Mouse (Mus musculus): ENCODE data around the gene Rprd1b.
"Not testable (repeated sequence)": the region's sequence is repeated elsewhere in the genome, so short reads cannot be mapped to it uniquely, and the experiment has no call there.

Gene Rprd1b

DNA sequence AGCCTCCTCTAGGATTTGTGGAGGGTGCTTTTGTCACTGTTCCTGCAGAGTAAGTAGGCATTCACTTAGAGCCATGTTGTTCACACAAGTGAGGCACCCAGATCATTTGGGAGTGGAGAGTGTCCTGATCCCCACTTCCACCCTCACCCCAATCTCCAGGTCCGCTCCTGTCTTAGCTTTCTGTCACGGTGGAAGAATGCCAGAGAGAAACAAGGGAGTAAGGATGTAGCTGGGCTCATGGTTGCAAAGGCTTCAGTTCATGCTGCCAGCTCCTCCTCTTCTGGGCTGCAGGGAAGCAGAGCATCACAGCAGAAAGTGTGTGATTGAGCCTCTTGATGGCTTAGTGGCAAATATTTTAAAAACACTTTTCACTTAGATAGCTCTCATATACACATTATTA is 12.1 kb downstream of the Rprd1b start:
- DNase-seq (ENCODE audit: low read depth in 1 of 2, low spot score in 2 of 2), result no peak

DNA sequence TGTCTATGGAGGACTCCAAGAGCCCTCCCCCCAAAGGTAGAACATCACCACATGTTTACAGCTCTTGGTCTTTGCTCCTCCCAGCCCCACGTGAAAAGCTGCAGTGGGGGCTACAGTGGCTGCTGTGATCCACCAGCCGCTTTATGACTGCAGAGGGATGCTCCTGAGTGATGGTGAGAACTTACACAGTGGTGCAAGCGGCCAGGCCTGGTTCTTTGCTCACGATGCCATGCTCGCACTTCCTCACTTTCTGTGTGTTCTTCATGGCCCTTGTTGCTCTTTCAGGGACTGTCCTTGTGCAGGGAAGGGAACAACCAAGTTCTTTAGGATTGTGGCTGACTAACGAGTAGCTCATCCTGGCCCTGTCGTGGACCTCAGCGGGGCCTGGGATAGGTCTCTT is 15.2 kb downstream of the Rprd1b start:
- DNase-seq (ENCODE audit: low read depth in 1 of 2, low spot score in 2 of 2), result no peak

DNA sequence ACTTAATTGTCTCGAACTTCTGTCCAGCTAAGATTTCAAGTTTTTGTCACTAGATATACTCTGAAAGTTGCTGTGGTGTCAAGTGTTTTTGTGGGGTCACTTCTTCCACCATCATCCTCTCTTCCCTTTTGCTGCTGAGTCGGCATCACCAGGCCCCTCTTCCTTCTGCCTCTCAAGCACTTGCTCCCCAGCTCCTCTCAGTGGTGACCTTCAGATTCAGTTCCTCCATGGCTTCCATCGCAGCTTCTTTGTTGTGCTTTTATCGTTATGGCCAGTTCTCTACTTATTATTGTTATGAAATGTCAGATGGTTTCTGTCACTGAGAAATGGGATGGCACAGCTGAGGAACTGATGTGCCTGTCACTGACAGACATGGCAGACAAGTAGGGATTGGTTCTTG is 17.9 kb downstream of the Rprd1b start:
- DNase-seq (ENCODE audit: low read depth in 1 of 2, low spot score in 2 of 2), result no peak

DNA sequence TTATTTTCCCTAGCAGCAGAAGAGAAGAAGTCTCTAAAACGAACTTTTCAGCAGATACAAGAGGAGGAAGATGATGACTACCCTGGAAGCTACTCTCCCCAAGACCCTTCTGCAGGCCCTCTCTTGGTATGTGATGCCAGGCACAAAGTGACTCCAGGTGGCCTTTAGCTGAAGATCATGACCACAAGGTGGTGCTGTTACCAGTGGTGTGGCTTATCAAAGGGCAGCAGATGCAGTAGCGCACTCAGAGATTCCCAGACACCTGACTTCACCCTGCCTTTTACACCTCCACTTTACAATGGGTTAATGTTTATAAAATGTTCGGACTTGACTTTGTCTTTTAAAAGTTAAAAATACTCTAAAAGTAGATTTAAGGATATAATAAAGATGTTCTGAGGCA is 19.6 kb downstream of the Rprd1b start:
- no peak for DNase-seq (ENCODE audit: low read depth in 1 of 2, low spot score in 2 of 2)

DNA sequence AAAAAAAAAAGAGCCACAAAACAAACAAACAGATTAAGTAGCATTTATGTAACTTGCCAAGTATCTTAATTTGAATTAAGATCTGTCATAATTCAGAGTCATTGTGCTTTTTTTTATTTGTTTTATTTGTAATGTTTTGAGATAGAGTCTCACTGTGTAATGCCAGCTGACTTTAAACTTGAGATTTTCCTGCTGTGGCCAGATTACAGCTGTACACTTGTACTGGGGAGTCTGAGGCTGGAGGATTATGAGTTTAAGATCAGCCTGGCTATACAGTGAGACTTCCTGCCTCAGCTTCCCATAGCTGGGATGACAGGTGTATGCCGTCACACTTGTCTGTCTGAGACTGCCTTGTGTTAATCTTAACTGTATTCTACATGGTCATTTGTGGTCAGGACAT is 20.4 kb downstream of the Rprd1b start:
- DNase-seq (ENCODE audit: low read depth in 1 of 2, low spot score in 2 of 2), result no peak

DNA sequence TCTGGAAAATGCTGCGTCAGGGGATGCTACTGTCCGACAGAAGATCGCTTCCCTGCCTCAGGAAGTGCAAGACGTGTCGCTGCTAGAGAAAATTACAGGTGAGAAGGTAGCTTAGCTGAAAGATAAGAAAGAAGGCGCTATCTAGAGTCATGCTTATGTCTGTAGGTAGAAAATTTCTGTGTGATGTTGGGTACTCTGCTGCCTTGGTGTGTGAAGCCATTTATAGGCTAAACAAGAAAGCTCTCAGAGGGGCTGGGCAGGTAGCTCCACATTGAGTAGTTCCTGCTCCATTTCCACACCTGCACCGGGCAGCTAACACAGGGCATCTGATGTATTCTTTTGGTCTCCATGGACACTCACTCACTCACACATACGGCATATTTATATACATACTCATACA is 21.8 kb downstream of the Rprd1b start:
- DNase-seq (ENCODE audit: low read depth in 1 of 2, low spot score in 2 of 2), result no peak

DNA sequence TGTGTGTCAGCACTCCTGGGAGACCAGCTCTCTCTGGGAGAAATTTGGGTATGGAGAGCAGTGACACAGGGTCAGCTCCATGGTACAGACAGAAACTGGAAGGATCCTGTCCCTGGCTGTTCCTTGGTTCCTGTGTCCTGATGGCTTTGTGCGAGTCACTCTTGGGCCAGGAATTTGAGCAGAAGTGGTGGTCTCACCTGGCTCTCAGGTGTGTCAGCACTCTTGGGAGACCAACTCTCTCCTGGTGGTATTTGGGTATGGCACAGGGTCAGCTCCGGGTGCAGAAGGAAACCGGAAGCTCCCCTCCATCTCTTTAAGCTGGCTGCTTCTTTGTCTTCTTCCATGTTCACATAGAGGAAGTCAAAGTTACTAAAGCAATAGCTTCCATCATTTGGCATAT is 26.3 kb downstream of the Rprd1b start:
- DNase-seq (ENCODE audit: low read depth in 1 of 2, low spot score in 2 of 2), result no peak

DNA sequence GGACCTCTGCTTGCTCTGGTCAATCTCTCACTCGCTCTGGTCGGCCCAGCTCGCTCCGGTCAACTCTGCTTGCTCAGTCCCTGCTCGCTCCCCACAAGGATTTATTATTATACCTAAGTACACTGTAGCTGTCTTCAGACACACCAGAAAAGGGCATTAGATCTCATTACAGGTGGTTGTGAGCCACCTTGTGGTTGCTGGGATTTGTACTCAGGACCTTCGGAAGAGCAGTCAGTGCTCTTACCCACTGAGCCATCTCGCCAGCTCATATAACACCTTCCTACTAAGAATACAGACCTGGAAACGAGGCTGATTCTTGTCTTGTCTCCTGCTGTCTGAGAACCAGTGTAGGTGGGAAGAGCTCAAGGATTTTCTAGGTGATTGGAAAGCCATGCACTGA is 27.1 kb downstream of the Rprd1b start:
- DNase-seq (ENCODE audit: low read depth in 1 of 2, low spot score in 2 of 2), result not testable (repeated sequence)

DNA sequence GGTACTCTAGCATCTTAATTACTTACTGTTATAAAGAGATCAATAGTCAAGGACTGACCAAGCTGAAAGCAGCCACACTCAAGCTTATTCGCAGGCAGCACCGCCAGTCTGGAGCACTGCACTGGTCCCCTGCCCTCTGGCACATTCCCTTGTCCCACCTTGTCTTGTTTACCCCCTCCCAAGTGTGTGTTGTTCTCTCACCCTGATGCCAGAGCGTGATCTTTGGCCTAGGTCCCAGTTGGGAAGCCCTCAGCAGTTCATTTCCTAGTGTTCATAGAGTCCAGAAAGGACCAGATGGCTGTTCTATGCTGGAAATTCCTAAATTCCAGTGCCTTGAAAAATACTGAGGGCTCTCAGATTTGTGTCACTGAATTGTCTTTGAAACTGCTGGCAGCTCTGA is 28.7 kb downstream of the Rprd1b start:
- DNase-seq (ENCODE audit: low read depth in 1 of 2, low spot score in 2 of 2), result no peak

DNA sequence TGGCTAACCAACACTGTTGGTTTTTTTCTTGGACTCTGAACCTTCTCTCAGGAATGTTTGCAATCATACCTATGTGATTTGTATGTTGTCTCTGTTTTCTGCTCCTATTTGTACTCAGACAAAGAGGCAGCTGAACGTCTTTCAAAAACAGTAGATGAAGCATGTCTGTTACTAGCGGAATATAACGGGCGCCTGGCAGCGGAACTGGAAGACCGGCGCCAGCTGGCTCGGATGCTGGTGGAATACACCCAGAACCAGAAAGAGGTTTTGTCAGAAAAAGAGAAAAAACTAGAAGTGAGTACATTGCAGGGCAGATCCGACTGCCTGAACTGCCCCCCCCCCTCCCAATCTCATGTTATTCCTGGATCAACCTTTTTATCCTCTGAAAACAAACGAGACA is 30.2 kb downstream of the Rprd1b start:
- no peak for DNase-seq (ENCODE audit: low read depth in 1 of 2, low spot score in 2 of 2)

DNA sequence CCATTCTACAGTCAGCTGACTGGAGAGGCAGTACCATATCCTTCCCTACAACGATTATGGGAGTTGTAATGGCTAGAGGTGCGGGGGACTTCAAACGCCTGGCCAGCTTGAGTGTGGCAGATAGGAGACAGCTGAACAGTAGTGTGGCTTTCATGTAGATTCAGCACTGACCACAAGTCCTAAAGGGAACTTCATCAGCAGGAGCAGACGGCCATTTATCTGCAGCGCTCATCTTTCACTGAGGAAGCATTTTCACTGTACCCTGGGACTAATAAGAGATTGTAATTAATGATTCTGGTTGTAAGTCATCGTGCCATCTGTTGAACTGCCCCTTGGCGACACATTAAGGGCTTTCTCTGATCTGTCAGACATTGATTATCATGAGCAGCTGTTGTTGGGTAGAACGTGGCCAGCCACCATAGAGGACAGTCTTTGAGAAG is 31.4 kb downstream of the Rprd1b start:
- DNase-seq (ENCODE audit: low read depth in 1 of 2, low spot score in 2 of 2), result no peak

DNA sequence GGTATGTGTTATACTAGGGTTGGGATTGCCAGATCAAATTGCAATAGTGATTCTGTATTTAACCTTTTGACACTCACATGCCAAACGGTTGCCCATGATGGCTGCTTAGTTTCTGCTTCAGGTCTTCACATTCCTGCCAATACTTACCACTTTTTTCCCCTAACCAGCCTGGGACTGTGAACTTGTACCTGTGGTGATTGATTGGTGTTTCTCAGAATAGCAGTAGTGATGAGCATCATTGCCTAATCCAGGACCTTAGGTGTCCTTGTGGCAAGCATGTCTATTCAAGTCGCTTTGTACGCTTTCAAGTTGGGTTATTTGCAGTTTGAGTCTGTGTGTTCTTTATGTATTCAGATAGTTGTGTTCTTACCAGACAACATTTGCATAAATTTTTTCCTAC is 34.7 kb downstream of the Rprd1b start:
- no peak for DNase-seq (ENCODE audit: low read depth in 1 of 2, low spot score in 2 of 2)

DNA sequence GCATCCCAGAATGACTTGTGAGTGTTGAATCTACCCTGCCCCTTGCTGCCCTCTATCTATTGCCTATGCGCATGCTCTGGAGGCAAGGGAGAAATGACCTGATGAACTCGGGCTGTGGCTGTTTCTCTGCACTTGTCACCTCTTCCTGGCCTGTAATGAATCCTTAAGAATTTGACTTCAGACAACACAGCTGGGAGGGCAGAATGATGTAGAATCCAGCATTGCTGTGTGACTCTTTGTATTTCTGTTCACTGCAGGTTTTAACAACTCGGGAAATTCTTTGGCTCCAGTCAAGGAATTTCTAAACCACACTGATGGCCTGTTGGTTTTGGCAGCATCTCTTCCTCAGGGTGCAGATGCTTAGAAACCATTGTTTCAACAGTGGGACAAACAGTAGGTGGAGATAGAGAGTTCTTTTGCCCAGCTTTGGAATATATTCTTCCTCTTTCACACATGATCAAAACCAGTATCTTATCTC is 36.3 kb downstream of the Rprd1b start:
- no peak for DNase-seq (ENCODE audit: low read depth in 1 of 2, low spot score in 2 of 2)

DNA sequence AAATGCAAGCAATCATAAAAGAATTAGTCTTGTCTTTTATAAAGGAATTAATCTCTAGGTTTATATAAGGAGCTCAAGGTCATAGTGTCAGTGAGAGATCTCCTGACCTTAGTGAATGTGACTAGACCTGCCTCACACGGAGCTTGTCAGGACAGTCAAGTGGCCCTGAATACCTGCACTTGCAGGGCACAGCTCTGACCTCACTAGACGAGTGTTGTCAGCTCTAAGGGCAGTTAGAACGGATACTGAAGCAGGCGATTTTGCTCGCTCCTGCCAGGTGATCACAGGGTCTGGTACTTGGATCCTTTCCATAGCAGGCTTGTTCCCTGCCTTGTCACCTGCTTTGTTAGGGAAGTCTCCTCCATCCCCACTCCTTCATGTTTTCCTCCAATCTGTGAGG is 36.8 kb downstream of the Rprd1b start:
- DNase-seq (ENCODE audit: low read depth in 1 of 2, low spot score in 2 of 2), result no peak

DNA sequence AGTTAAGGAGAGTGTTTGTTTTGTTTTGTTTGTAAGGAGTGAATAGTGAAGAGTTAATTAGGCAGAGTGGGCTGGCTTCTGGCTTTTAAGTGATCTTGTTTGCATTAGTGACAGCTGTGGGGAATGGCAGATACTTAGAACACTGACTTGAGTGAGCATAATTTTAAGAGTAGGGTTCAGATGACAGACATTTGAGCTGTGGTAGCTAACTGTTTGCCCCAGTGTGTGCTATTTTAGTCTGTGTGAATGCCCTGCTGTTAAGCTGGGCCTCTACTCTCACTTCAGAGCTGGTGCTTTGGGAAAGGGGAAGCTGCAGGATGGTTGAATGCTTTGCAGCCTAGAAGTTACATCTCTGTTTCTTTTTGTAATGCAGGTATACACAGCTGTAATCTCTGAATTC is 38.2 kb downstream of the Rprd1b start:
- no peak for DNase-seq (ENCODE audit: low read depth in 1 of 2, low spot score in 2 of 2)

DNA sequence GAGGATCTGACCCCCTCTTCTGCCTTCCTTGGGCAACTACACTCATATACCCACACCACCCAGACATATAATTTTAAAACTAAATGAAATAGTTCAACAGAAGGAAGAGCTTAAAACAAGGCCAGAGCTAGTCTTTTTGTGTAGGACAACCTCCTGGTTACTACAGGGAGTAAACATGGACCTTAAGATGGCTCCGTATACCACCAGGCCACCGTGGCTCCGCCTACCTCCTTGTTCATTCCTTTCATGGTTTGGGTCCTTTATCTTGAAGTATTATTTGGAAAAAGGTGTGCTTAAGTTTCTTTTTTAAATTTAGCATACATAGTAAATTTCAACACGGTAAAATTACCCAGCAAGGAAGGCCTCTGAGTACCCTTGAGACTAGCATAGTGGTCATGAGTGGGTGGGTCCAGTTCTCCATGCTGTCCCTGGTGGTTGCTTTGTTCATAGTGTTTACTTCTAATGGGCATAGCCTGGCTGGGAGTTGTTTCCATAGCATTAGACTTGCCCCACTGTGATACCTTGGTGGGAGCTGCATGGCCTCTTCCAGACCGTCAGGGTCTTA is 39.0 kb downstream of the Rprd1b start:
- DNase-seq (ENCODE audit: low read depth in 1 of 2, low spot score in 2 of 2), result no peak

DNA sequence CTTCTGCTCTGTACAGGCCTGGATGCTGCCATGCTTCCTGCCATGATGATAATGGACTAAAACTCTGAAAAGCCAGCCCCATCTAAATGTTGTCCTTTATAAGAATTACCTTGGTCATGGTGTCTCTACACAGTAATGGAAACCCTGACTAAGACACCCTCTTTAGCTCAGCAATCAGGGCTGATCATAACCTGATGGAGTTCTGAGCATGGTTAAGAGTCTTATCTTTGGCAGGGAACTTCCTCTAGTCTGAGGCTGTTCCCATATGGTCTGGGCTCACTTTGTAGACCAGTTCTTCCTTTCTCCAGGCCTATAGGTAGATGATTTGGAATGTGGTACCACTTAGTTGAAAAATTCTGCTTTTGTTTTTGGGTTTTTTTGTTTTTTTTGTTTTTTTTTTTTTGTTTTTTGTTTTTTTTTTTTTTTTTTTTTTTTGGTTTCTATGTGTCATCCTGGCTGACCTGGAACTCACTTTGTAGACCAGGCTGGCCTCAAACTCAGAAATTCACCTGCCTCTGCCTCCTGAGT is 40.2 kb downstream of the Rprd1b start:
- DNase-seq (ENCODE audit: low read depth in 1 of 2, low spot score in 2 of 2), result no peak

DNA sequence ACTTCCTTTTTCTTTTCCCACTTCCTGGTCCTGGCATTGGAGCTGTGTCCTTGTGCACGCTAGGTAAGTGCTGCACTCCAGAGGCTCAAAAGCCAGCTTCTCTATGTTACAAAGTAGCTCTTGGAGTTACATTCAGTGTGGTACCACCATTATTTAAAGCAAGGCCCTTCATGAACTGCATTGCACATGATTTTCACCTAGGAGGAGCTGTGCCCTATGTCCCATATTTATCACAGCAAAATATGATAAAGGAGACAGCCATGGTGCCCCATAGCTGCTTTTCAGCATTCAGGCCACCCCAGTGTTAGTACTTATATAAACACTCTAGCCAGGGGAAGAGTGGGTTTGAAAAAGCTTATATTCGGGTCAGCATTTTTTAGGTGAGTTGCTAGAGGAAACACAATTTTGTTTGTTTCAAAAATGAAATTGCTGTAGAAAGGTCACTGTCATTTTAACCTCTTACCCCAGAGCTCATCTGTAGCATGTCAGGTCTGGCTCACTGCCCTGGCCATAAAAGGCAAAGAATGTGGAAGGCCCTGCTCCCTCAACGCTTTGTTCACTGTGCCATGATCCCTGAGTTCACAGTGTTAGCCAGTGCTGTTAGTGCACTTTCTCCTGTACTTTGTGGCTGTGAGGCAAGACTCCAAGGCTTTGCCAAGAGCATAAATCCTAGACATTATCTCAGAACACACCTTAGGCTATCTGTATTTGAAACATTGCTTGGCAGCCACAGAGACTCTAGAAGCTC is 42.8 kb downstream of the Rprd1b start:
- DNase-seq (ENCODE audit: low read depth in 1 of 2, low spot score in 2 of 2), result no peak

DNA sequence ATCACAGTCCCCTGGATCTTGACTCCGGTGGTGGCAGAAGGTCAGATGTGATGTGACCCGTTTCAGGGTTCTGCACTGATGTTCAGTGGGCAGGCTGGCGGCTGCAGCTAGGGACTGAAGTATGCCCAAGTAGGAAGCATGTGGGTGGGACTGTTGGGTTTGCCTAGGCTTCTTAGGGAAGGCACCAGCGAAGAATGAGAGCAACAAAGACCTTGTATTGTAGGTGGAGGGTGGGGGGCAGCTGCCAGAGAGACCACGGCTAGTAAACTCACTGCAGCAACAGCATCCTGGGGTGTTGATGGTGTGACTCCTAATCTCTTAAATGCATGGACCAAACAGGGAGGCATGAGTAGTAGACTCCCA is 43.3 kb downstream of the Rprd1b start:
- DNase-seq (ENCODE audit: low read depth in 1 of 2, low spot score in 2 of 2), result no peak

DNA sequence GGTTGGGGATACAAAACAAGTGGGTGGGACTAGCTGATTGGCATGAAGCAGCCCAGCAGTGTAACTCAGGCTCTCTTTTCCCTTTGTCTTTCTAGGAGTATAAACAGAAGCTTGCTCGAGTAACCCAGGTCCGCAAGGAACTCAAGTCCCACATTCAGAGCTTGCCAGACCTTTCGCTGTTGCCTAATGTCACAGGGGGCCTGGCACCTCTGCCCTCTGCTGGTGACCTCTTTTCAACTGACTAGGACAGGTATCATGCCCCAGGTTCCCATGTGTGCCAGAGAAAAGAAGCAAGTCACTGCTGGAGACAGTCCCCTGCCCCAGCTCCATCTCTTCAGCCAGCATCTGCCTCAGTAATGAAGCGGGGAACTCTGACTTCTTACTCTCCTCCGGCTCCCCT is 46.5 kb downstream of the Rprd1b start:
- no peak for DNase-seq (ENCODE audit: low read depth in 1 of 2, low spot score in 2 of 2)

DNA sequence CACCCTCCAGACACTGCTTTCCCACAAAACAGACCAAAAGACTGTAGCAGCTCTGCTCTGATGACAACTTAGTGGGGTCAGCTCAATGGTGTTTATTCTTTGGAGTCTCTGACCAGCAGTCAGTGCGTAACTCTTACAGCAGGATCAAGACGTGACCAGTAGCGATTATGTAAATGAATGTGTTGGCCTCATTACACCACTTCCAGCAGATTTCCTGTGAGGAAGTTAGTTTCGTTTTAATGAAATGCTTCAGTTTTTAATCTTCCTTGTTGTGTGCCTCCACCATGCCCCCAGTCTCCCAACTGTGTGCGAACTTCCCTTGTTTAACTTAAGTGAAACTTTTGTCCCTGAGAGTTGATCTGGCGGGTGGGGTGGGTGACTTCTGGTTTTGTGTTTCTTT is 48.4 kb downstream of the Rprd1b start:
- DNase-seq (ENCODE audit: low read depth in 1 of 2, low spot score in 2 of 2), result no peak

DNA sequence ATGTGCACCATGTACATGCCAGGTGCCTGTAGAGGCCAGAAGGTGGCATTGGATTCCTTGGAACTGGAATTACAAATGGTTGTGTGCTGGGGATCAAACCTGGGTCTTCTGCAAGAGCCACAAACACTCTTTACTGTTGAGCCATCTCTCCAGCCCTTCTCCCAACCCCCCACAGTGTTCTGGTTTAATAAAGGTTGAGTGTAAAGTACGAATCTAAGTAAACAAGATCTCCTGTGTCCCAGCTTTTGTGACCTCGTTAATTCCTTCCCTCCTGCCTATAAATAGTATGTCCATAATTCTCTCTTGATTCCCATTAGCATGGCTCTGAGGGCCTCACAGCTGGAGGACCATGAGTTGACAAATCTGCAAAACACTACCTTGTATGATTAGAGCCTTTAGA is 49.7 kb downstream of the Rprd1b start:
- DNase-seq (ENCODE audit: low read depth in 1 of 2, low spot score in 2 of 2), result no peak

DNA sequence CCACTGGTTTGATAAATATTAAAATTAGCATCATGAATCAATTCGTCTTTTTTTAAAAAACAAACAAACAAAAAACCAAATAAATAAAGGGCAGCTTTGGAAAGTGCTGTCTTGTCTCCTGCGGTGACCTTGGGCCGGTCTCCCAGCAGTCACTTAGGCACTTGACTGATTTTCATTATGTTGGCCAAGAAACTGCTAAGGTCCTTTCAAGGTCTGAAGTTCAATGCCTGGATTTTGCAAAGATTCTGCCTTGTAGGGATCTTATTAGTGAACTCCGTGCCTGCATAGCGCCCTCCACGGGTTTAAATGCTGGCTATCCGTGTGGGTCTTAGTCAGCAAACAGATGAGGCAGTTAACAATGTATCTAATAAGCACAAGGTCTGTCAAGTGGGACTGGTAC is 50.7 kb downstream of the Rprd1b start:
- DNase-seq (ENCODE audit: low read depth in 1 of 2, low spot score in 2 of 2), result no peak

Data from monocyte, adult 2 months (primary cell).